Mouse (Mus musculus) ovary, postnatal 14 days (tissue): ENCODE results near the gene Rab31.

ENCODE experiments used
- DNase-seq: peaks from one replicate; pipeline ENCODE4 v3.0.0; 2022; ENCODE audit warnings: low spot score

The Rab31 gene

GRCm38 (mm10) chr17:65771951-65772934, at the start of gene Rab31:
Gene Rab31, minus strand, starts transcription at chr17:65772752.
- DNase-seq: peak; percentile 69

DNA sequence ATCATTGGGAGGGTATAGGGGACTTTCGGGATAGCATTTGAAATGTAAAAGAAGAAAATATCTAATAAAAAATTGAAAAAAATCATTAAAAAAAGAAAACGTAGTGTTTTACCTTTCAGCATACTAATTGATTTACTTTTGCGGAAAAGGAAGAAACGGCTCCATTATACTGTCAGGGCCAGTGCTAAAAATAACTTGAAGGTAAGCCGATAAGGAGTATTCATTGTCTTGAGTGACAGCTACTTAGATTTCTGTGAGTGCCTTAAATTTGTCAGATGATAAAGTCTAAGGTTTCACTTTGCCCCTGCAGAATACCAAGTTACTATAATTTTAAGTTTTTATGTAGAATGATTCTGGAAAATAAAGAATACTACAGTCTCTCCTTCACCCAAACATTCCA, 47.6 kb upstream of the Rab31 start:
- DNase-seq: no peak

- DNase-seq: no peak
These were observed 41.2 kb upstream of the Rab31 start for GRCm38 (mm10) chr17:65813763-65814162.

- DNase-seq: no peak
These were observed 38.5 kb upstream of the Rab31 start for GRCm38 (mm10) chr17:65811032-65811431.

- no peak for DNase-seq
These were observed 33.9 kb upstream of the Rab31 start for GRCm38 (mm10) chr17:65806416-65806815.

GRCm38 (mm10) chr17:65805966-65806365, 33.4 kb upstream of the Rab31 start:
- no peak for DNase-seq

GRCm38 (mm10) chr17:65802026-65802425, 29.5 kb upstream of the Rab31 start:
- no peak for DNase-seq

DNA sequence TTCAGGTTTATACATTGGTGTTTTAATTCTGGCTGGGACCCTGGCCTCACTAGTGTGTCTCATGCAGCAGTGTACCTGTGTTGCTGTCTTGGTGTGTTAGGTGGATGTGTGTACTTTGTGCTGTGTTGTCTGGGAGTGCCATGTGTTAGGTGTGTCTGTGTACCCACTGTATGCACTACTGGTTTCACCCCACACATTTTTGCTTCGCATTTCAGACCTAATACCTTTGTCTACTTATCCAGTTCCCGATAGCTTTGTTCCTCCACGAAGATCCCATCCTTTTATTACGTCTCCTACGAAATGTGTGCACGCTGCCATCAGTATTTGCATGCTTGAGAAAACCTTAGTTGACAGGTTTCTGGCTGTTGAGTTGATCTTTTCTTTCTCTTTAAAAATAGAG, 27.9 kb upstream of the Rab31 start:
- no peak for DNase-seq

DNA sequence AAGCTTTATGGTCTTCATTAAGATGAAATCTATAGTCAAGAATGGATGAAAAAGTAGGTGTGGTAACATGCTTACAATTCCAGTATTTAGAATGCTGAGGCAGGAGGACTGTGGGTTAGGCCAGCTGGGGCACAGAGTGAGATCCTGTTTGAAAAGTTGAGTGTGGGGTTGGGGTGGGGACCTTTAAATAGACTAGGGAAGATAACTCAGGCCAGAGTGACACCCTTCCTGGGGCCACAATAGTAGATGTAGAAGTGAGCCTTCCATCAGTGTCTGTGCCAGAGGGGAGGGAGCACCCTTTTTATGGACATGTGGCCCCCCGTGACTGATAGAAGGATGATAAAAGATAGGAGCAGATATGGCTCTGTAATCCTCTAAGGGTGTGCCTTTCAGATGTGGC, 26.8 kb upstream of the Rab31 start:
- no peak for DNase-seq

DNA sequence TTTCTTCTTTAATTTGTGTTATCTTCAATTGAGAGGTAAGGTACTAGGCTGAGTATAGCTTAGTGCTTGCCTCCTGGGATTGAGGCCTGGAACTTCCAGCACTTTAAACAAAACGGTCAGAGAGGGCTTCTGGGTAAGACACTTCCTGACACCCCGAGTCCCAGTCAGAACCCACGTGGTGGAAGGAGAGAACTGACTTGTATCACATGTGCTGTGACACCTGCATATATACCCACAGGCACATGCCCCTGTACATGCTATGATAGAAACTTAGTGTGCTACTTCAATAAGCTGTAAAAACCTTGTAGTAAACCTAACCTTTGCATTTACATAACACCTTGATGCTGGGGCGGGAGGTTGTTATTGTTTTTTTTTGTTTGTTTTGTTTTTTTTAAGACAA, 25.9 kb upstream of the Rab31 start:
- no peak for DNase-seq

DNA sequence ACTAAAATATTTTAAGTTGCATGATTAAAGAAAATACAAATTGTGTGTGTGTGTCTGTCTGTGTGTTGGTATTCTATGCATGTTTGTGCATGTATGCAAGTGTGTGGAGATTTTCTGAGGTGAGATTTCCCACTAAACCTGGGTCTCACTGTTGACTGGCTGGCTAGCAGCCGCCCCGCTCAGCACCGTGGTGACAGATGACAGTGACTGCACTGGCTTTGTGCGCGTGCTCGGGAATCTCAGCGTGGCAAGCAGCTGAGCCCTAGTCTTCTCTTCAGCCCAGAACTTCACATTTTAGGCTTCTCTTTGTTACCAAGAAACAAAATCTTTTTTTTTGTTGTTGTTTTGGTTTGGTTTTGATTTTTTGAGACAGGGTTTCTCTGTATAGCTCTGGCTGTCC, 23.5 kb upstream of the Rab31 start:
- DNase-seq: no peak

DNA sequence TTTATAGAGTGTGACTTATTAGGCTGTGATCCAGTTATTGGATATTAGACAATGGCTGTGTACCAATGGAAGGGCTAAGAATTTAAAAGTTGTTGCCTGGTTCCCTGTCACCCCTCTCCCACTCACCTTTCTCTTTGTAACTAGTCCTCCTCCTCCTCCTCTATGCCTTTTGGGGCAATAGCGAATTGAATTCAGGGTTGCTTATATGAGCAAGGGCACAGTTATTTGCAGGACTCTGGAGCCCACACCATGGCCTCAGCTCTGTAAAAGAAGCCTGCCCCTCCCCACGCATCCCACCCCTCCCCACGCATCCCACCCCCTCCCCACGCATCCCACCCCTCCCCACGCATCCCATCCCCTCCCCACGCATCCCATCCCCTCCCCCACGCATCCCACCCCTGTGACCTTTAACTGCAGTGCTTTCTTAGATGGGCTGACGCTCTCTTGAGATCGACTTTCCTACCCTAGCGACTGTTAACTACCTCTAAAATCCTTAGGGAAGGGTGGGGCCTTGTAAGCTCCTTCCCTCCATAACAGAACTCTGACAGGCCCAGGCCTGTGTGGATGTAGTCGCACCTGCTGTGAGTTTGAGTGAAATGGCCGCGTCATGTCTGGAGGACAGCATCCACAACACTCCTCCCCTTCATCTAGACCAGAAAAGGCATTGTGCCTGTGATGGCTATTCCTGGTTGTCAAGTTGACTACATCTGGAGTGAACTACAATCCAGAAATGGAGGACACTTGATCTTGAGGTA, 21.7 kb upstream of the Rab31 start:
- no peak for DNase-seq

DNA sequence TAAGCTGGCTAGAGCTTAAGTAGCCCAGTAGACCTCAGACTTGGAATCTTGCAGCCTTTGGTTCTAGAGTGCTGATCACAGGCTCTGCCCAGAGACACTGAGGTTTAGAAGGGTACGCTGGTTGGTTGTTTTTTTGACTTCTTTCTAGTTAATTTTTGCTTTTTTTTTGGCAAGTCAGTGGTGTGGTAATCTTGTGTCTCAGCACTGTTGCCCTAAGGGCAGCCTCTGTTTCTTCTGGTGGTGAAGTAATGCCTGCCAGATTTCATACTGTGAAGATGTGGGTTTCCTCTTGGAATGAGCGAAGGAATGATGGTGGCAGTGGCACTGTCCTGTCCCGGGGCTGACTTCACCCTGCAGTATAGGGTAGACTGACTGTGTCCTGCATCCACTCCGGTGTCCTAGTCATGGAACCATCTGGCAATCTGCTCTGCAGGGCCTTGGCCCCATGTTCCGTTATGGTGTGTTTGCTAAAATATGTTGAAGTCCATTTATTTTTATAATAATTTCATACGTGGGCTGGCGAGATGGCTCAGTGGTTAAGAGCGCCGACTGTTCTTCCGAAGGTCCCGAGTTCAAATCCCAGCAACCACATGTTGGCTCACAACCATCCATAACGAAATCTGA, 20.9 kb upstream of the Rab31 start:
- DNase-seq: no peak

DNA sequence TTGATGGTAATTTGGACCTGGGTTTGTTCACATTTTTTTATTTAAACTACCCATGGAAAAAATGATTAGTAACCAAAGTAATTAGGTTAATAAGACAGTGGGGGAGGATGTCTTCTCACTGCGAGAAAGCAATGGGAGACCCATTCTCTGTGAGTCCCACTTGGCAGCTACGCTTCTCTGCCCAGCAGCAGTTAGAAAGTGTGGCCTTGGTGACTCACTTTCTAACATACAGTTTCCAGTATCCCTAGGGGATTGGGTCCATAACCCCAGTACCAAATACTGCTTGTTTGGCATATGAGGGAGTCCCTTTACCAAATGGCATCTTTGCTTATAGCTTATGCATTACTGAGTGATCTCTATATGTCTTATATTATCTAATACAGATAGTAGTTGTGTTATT, 18.6 kb upstream of the Rab31 start:
- DNase-seq: no peak

DNA sequence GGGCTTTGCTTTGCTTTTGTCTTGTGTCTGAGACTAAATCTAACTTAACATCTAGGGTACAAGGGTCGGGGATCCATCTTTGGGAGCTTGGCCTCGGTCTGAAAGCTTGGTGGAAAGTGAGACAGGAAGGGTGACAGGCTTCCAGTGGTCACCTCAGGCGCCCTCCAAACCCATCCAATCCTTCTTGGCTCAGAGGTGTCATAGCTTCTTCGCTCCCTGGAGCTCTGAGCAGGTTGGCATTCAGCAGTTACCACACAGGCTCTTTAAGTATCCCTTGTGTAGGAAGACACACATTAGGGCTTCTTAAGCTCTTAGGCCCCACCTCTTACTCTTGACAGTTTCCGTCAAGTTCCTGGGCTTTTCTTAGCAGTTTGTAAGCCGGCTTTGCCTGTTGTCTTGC, 17.0 kb upstream of the Rab31 start:
- no peak for DNase-seq

DNA sequence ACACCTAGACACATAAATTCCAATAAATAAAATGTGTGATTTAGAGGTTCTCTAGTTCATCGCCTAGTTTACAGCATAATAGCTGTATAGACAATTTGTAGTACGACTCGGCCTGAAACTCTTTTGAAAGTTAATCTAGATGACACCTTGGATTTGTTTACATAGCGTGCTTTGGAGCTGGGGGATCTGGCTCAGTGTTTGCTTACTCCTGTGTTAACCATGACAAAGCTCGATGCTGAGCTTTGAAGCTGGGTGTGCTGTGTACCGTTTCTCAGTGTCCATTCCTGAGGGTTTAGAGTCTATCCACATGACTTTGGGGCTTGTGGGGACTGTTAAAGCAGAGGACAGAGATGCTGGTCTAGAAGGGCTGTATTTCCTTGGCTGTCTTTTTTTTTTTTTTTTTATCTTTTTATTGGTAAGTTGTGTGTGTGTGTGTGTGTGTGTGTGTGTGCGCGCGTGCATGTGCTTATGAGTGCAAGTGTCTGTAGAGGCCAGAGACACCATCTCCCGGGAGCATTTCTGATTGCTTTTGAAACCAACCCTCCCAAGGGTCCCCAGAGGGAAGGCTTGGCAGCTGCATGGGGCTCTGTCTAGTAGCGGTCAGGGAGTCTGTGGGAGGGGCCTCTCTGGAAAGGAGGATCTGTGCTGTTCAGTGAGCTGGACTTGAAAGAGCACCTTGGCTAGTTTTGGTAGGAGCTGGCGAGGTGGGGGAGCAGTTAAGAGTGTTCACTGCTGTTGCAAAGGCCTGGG, 16.2 kb upstream of the Rab31 start:
- DNase-seq: no peak

- DNase-seq: no peak
These were observed 14.7 kb upstream of the Rab31 start for GRCm38 (mm10) chr17:65787261-65787660.

DNA sequence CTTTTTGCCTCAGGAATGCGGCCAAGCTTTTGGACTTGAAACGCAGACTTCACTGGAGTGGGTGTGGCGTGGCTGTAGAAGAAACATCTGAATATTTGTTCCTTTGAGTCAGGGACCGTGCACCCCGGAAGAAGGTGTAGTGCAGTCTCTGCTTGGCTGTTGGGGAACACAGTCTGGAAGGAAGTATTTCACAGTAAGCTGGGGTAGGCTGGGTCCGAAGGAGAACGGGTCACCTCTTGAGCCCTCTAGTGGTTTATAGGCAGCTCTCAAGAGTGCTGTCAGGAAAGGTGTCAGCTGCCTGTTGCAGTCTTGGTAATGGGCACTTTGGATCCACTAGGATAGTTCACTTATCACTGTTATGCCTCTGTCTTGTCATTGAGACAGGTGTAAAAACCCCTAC, 13.7 kb upstream of the Rab31 start:
- DNase-seq: no peak

DNA sequence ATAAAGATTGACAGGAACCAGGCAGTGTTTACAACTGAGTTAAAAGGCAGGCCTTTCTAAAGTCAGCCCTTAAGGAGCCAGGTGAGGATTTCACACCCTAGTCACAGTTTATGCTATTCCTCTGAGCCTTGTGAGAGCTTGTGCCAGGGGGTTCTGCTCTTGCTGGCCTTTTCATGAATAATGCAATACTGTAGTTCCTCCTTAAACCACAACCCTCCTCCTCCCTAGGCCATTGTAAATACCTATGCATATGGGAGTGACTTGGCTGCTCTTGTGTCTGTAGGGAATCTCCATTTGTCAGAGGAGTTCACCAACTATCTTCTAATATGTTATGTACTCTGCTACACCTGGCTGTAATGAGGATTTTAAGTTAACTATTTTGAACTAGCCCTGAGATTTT, 13.2 kb upstream of the Rab31 start:
- no peak for DNase-seq

- no peak for DNase-seq
These were observed 12.1 kb upstream of the Rab31 start for GRCm38 (mm10) chr17:65784610-65785140.
